Mouse (Mus musculus): Measurements from ENCODE around the gene Nrxn3.

- TF ChIP-seq GATA1 (IDR thresholded peaks at IDR 0.05; ENCODE audit: borderline replicate concordance, low read length) (no peak), FLI1 (IDR thresholded peaks at IDR 0.05; ENCODE audit: low read length) (no peak)
Measured at GRCm38 (mm10) chr12:90197994-90198393, 1475.3 kb downstream of the Nrxn3 start.
